23 mouse cellular contexts compared by ENCODE assay signal in the genomic region with DNA sequence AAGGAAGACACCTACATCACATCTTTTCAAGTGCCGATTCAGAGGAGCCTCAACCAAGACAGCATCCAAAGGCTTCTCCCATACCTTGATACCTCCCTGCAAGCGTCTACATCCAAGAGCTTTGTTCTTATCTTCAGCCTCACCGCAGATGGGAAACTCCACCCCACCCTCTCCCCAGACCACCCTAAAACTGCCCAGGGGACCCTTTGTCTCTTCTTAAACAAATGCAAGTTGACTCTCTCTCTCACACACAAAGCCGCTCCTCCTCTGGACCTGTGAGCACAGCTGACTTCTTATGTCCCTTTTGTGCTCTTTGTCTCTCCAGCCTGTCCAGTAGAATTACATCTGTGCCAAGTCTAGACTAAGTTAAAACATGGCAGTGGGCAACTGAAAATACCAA.
"Had no signal": no experiment of that assay in that cellular context is flagged by ENCODE, and none has a peak within 500 bp of the region (broad histone marks: within the 10 kb centered on the region; RNA-seq: fewer than 3 reads in every experiment).

No protein-coding gene starts in this region.

- H3K4me1 ChIP-seq: limb, embryonic 13.5 days; liver, embryonic 12.5 days; liver, embryonic 15.5 days; lung, embryonic 15.5 days; megakaryocyte, embryonic 14.5 days had no signal

- DNase-seq: kidney, adult 18-20 months; kidney, postnatal 25 days; layer of hippocampus, adult 9-11 months; liver; lung, adult 18-20 months; lung, postnatal 10 days; lung, postnatal 36 days; midbrain, embryonic 14.5 days; right cerebral cortex, adult 18-20 months; right cerebral cortex, postnatal 14 days; right cerebral cortex, postnatal 4 days; thymus, postnatal 25 days had no signal

- H3K27me3 ChIP-seq: limb, embryonic 13.5 days; liver, embryonic 15.5 days; lung, embryonic 15.5 days had no signal

- H3K27ac ChIP-seq: kidney, postnatal 0 days; layer of hippocampus, adult 2 months; limb, embryonic 10.5 days; limb, embryonic 13.5 days; liver, embryonic 12.5 days; liver, embryonic 15.5 days; lung, embryonic 15.5 days; neural tube, embryonic 13.5 days; stomach, postnatal 0 days had no signal

- H3K4me2 ChIP-seq: limb, embryonic 13.5 days; liver, embryonic 12.5 days; liver, embryonic 15.5 days; lung, embryonic 15.5 days; midbrain, embryonic 11.5 days; neural tube, embryonic 13.5 days had no signal

- H3K4me3 ChIP-seq: layer of hippocampus, adult 2 months; limb, embryonic 10.5 days; limb, embryonic 13.5 days; liver, embryonic 12.5 days; liver, embryonic 15.5 days; lung, embryonic 15.5 days; megakaryocyte, embryonic 14.5 days; neural tube, embryonic 13.5 days had no signal

- H3K36me3 ChIP-seq: limb, embryonic 10.5 days; limb, embryonic 13.5 days; liver, embryonic 12.5 days; liver, embryonic 15.5 days; lung, embryonic 15.5 days; neural tube, embryonic 13.5 days had no signal

- ATAC-seq: liver, embryonic 12.5 days had no signal

- H3K9me3 ChIP-seq: limb, embryonic 10.5 days; limb, embryonic 13.5 days; liver, embryonic 12.5 days; liver, embryonic 15.5 days; lung, embryonic 15.5 days; megakaryocyte, embryonic 14.5 days; neural tube, embryonic 13.5 days had no signal

- H3K9ac ChIP-seq: limb, embryonic 13.5 days; liver, embryonic 12.5 days; liver, embryonic 15.5 days; lung, embryonic 15.5 days; neural tube, embryonic 13.5 days had no signal
